Mouse (Mus musculus) MEL-GATA-1-ER (cell line): ENCODE results near the gene Fkbp10.

Source experiments
- DNase-seq: peaks from one replicate; pipeline ENCODE4 v3.0.0-alpha.2; 2012; ENCODE audit warnings: low read depth; ENCODE audit errors: extremely low read depth

Gene Fkbp10

DNA sequence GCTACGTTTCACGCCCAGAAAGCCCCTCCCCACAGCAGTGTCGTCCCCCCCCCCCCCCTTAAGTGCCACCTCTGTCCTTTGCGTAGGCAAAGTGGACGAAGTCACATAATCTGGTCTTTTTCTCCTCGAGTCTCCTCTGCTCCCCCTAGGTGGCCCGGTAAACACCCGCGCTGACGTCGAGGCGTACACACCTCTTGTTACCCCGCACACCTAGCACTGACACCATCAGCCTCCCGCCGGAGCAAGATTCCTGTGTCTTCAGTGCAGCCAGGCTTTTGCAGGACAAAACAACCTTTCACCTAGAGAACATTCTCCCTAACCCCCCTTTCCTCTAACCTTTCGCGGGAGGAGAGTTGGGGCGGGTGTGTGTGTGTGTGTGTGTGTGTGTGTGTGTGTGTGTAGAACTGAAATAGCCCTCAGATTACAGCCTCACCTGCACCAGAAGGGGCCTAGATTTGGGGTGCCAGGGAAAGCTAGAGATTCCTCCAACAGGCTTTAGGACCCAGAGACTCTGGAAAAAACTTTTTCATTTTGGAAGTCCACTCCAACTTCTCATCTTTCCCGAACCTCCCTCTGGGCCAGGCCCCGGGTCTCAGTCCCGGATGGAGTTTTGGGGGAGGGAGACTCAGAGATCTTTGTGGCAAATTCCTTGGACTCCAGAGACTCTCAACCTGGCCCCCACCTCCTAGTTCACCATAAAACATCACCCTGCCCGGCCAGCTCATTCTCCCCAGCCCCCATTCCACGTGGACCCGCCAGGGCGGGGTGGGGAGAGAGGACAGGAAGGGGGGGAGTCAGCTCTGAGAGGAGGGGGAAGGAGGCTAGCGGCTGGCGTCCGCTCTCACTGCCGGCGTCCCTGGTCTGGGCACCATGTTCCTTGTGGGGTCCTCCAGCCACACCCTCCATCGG lies at the start of gene Fkbp10:
Gene Fkbp10 (plus strand): TSS at position 784 of the 909 bp plus-strand sequence.
- no peak for DNase-seq

DNA sequence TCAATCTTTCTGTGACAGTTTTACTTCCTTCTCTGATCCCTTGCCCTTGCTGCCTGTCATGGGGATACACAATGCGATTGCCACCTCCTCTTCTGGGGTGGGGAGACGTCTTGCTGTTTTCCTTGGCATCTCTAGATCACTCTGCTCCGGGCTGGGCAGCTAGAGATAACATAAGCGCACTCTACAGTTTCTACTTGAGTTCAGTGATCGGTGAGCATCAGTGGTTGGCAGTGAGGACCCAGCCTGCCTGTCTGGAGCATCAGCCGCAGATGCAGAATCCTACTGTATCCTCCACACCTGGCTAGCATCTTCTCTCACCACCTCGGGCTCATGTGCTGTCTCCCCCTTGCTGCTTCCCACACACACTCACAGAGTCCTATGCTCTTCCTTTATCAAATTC lies 46.4 kb upstream of the Fkbp10 start:
- DNase-seq = no peak

DNA sequence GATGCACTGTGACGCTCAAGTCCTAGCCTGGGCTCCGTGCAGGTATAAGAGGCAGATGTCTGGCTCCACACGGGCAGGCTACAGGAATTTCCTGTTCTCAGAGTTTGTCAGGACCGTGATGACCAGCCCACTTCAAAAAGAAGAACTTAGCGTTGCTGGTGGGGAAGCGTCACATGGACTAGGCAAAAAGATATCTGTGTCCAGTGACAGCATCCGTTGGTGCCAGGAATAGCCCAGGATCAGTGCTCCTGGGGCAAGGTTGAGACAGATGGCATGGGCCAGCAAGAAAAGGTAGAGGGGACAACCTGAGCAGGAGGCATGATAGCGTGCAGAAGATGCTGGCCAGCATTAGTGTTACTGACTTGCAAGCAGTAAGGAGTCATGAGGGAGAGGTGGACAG lies 45.7 kb upstream of the Fkbp10 start:
- DNase-seq = no peak

DNA sequence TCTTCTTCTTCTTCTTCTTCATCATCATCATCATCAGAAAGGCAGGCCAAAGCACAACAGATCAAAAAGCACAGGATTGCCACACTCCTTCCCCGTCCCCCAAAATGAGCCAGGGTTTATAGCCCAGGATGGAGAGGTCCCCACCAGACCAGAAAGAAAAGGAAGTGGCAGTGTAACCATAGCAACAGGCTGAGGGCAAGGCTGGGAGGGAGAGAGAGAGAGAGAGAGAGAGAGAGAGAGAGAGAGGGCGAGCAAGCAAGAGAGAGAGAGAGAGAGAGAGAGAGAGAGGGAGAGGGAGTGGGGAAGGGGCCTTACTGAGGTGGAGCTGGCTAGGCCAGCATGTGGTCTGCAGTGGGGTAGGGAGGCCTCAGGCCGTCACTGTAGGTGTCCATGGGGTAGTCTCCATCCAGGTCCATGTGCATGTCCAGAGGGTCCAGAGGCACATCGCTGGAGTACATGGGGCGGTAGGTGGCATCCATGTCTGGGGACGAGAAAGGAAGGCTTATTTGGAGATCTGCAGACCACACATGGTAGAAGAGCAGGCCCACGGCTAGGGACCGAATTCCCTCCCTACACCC lies 43.4 kb upstream of the Fkbp10 start:
- peak; percentile 32 for DNase-seq

DNA sequence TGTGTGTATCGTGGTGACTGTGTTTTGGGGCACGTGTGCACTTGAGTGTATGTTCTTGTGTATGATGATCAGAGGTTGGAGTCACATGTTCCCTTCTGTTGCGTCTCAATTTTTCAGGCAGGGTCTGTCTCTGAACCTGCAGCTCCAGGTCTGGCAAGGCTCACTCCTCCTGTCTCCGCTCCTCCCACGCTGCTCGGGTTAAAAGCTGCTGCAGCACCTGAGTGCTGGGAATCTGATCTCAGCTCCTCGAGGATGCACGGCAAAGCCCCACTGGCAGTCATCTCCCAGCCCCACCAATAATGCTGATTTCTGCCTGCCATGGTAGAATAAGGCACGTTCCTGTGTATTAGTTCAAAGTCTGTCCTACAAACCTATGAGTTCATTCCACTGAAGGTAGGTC lies 40.4 kb upstream of the Fkbp10 start:
- DNase-seq = no peak

DNA sequence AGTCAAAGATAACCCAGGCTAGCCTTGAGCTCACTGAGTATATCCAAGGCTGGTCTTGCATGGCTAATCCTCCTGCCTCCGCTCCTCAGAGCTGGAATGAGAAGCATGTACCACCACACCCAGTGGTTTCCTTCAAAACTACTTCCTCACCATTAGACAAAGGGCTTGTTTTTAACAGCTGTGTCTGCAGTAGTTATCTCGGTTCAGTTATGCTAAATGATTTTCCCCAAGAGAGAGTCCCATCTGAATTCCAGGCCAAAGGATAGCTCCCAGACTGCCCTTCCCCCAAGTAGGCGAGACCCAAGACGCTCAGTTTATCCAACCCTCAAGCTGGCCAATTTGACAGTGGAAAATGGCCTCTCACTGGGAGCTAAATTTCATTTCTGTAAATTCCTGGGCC lies 39.5 kb upstream of the Fkbp10 start:
- DNase-seq = no peak

- no peak for DNase-seq
These were observed 38.6 kb upstream of the Fkbp10 start for GRCm38 (mm10) chr11:100376746-100377389.

DNA sequence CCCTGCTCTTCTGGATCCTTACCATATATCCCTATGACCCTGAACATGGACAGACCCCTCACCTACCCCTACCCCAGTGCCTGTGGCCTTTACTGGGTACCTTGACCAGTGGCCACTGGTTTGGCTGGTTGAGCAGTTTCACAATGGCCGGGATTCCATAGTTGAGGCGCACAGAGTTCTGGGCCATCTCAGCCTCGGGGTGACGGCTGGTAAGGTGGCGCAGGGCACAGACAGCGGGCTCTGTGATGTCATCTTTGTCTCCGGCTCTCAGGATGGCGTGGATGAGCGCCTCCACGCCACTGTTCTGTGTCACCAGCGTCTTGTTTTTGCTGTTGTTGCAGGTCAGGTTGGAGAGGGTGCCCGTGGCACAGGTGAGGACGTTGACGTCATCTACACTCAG lies 37.5 kb upstream of the Fkbp10 start:
- DNase-seq = no peak

DNA sequence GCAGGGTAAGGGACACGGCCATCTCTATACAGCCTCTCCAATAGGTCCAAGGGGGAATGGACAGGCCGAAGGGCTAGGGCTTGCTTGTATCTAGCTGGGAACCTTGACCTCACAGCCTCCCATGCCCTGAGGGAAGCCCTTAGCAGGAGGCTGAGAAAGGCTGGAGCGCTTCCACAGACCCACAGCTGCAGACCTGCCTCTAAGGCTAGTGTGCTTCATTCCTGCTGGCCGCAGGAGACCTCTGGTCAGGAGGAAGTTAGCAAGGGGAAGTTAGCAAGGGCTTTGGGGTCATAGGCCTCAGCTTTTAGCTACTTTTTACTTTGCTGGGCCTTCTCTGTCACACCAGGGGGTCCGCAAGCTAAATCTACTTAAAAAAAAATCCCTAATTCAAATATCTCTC lies 37.1 kb upstream of the Fkbp10 start:
- no peak for DNase-seq

GRCm38 (mm10) chr11:100379311-100379710 lies 36.2 kb upstream of the Fkbp10 start:
- no peak for DNase-seq

GRCm38 (mm10) chr11:100382682-100383081 lies 32.8 kb upstream of the Fkbp10 start:
- no peak for DNase-seq

GRCm38 (mm10) chr11:100385016-100385415 lies 30.5 kb upstream of the Fkbp10 start:
- DNase-seq = no peak

GRCm38 (mm10) chr11:100386586-100386985 lies 28.9 kb upstream of the Fkbp10 start:
- DNase-seq = no peak

DNA sequence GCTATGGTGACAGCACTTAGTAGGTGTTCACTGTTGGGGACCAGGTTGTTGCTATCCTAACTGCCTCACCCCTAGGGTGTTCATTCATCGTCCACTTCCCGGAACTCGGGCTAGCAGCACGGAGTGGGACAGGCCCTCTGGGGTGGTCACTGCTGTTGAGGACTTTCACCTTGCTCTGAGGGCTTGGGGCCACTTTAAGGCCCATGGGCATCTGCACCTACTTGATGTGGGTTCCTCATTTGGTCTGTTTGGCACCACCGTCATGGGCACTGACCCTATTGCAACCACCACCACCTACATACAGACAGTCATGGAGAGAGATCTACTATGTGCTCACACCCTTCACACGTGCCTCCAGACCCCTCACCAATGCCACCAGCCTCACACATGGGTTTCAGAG lies 28.4 kb upstream of the Fkbp10 start:
- no peak for DNase-seq

GRCm38 (mm10) chr11:100387589-100388375 lies 27.7 kb upstream of the Fkbp10 start:
- no peak for DNase-seq

GRCm38 (mm10) chr11:100388588-100388987 lies 26.9 kb upstream of the Fkbp10 start:
- DNase-seq = no peak

DNA sequence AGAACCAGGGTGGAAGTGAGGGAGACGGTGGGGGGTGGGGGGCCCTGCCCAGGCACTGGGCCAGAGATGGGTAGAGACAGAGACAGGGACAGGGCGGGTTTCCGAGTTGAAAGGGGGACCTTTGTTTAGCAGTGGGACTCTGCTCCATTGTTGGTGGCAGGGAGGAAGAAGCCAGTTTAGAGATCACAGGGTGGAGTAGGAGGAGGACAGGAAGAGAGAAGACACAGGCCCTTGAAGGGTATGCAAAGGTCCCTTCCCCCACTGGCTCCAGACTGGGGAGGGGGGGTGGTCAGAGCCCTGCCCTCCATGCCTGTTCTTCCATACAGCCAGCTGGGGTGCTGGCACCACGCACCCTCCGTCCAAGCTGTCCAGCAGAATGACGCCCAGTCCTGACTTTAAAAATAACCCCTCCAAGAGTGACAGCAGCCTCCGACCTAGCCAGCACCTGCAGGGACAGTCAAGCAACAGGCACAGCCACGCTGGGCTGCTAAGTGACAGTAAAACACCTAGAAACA lies 25.5 kb upstream of the Fkbp10 start:
- no peak for DNase-seq

DNA sequence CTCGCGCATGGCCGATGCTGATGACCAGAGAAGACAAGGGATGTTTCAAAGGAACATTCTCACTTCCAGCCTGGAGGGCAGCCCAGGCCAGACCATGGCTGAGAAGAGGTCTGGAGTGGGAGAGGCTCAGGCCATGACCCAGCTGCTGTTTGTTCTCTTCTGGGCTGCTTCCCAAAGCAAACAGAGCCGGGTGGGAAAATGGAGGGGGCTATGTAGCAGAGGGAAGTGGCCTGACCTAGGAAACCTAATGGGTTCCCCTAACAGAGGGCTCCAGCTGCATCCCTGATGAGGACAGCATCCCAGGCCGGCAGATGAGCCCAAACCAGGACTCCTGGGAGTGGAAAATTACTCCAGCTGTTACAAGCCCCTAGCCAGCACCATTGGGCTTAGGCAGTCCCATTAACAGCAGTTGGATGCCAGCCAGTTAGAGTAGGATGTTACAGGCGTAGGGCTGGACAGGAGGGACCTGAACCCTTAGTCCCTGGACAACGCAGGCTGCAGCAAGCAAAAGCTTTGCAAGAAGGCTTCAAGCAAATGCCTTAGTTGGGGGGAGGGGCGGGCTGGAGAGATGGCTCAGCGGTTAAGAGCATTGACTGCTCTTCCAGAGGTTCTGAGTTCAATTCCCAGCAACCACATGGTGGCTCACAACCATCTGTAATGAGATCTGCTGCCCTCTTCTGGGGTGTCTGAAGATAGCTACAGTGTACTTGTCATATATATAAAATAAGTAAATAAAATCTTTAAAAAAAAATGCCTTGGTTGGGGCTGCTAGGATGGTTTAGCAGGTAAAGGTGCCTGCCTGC lies 24.2 kb upstream of the Fkbp10 start:
- DNase-seq = no peak

- no peak for DNase-seq
These were observed 23.6 kb upstream of the Fkbp10 start for GRCm38 (mm10) chr11:100391884-100392345.

GRCm38 (mm10) chr11:100392958-100393357 lies 22.5 kb upstream of the Fkbp10 start:
- no peak for DNase-seq
